Mouse (Mus musculus): ENCODE measurements around the gene Crmp1. TPM values are rescaled to one million over a fixed set of nuclear protein-coding genes. Genes with fewer than 3 reads are reported as not detected.

Crmp1 gene
- polyA plus RNA-seq, 1 experiment, result 0.11 TPM

GRCm38 (mm10) chr5:37254523-37254922 lies 12.8 kb downstream of the Crmp1 start:
- no peak overlapping the region for H3K4me3 ChIP-seq
- TF ChIP-seq MAX (IDR thresholded peaks at IDR 0.05; ENCODE audit: low read depth), result no peak
- TF ChIP-seq MYOG (IDR thresholded peaks at IDR 0.05; ENCODE audit: control insufficient read depth in 1 of 3, insufficient read depth in 1 of 3, insufficient read length in 2 of 3, low read depth in 2 of 3), result no peak
- no peaks in the 10 kb centered on the region for H3K27me3 ChIP-seq (ENCODE audit: control insufficient read depth, insufficient read depth, insufficient read length)
- no peaks in the 10 kb centered on the region for H3K36me3 ChIP-seq (ENCODE audit: control insufficient read depth, insufficient read depth)
- no peaks in the 10 kb centered on the region for H3K79me2 ChIP-seq (ENCODE audit: control insufficient read depth, insufficient read depth)
- H3ac ChIP-seq (ENCODE audit: control insufficient read depth, insufficient read length), result no peak overlapping the region
- no peak overlapping the region for H3K4me2 ChIP-seq (ENCODE audit: low read depth)

- Histone ChIP-seq H3K4me3 (no peak overlapping the region), H3K27me3 (ENCODE audit: control insufficient read depth, insufficient read depth, insufficient read length) (no peaks in the 10 kb centered on the region), H3ac (ENCODE audit: control insufficient read depth, insufficient read length) (no peak overlapping the region), H3K79me2 (ENCODE audit: control insufficient read depth, insufficient read depth) (no peaks in the 10 kb centered on the region), H3K36me3 (ENCODE audit: control insufficient read depth, insufficient read depth) (no peaks in the 10 kb centered on the region), H3K4me2 (ENCODE audit: low read depth) (no peak overlapping the region)
- no peak for TF ChIP-seq MYOD1 (IDR thresholded peaks at IDR 0.05; ENCODE audit: control insufficient read depth in 1 of 3, insufficient read length in 2 of 3, low read depth in 2 of 3)
- no peak for TF ChIP-seq SRF (IDR thresholded peaks at IDR 0.05; ENCODE audit: control insufficient read depth, insufficient read length, low read depth)
- no peak for TF ChIP-seq E2F4 (IDR thresholded peaks at IDR 0.05; ENCODE audit: insufficient read depth)
- TF ChIP-seq CEBPB (IDR thresholded peaks at IDR 0.05; ENCODE audit: insufficient read depth, poor library complexity, severe bottlenecking), result no peak
- no peak for TF ChIP-seq POLR2A (IDR thresholded peaks at IDR 0.05; ENCODE audit: insufficient read length, low read depth)
- no peak for TF ChIP-seq REST (IDR thresholded peaks at IDR 0.05; ENCODE audit: insufficient read depth, insufficient read length)
- TF ChIP-seq MYOG (IDR thresholded peaks at IDR 0.05; ENCODE audit: control insufficient read depth in 1 of 3, insufficient read depth in 1 of 3, insufficient read length in 2 of 3, low read depth in 2 of 3), result no peak
- no peak for TF ChIP-seq TCF3 (IDR thresholded peaks at IDR 0.05; ENCODE audit: insufficient read length, low read depth)
- no peak for TF ChIP-seq POLR2AphosphoS2 (IDR thresholded peaks at IDR 0.05; ENCODE audit: insufficient read length, low read depth)
- TF ChIP-seq USF1 (IDR thresholded peaks at IDR 0.05; ENCODE audit: low read depth), result no peak
- TF ChIP-seq TCF12 (IDR thresholded peaks at IDR 0.05; ENCODE audit: insufficient read depth, poor library complexity, severe bottlenecking), result no peak
- TF ChIP-seq MAX (IDR thresholded peaks at IDR 0.05; ENCODE audit: low read depth), result no peak
Observed at GRCm38 (mm10) chr5:37256823-37257222, 15.1 kb downstream of the Crmp1 start.

- Histone ChIP-seq H3K4me2 (ENCODE audit: low read depth) (no peak overlapping the region), H3ac (ENCODE audit: control insufficient read depth, insufficient read length) (no peak overlapping the region), H3K27me3 (ENCODE audit: control insufficient read depth, insufficient read depth, insufficient read length) (no peaks in the 10 kb centered on the region), H3K4me3 (no peak overlapping the region), H3K79me2 (ENCODE audit: control insufficient read depth, insufficient read depth) (no peaks in the 10 kb centered on the region), H3K36me3 (ENCODE audit: control insufficient read depth, insufficient read depth) (no peaks in the 10 kb centered on the region)
- TF ChIP-seq TCF3 (IDR thresholded peaks at IDR 0.05; ENCODE audit: insufficient read length, low read depth) (no peak), REST (IDR thresholded peaks at IDR 0.05; ENCODE audit: insufficient read depth, insufficient read length) (peak; percentile 99)
Observed at GRCm38 (mm10) chr5:37257243-37257642, 15.5 kb downstream of the Crmp1 start.

GRCm38 (mm10) chr5:37261734-37262133 lies 20.0 kb downstream of the Crmp1 start:
- Histone ChIP-seq H3ac (ENCODE audit: control insufficient read depth, insufficient read length) (no peak overlapping the region), H3K4me2 (ENCODE audit: low read depth) (no peak overlapping the region), H3K36me3 (ENCODE audit: control insufficient read depth, insufficient read depth) (no peaks in the 10 kb centered on the region), H3K4me3 (no peak overlapping the region), H3K27me3 (ENCODE audit: control insufficient read depth, insufficient read depth, insufficient read length) (no peaks in the 10 kb centered on the region), H3K79me2 (ENCODE audit: control insufficient read depth, insufficient read depth) (no peaks in the 10 kb centered on the region)
- no peak for TF ChIP-seq SRF (IDR thresholded peaks at IDR 0.05; ENCODE audit: control insufficient read depth, insufficient read length, low read depth)
- TF ChIP-seq TCF12 (IDR thresholded peaks at IDR 0.05; ENCODE audit: insufficient read depth, poor library complexity, severe bottlenecking), result no peak
- no peak for TF ChIP-seq MYOG (IDR thresholded peaks at IDR 0.05; ENCODE audit: control insufficient read depth in 1 of 3, insufficient read depth in 1 of 3, insufficient read length in 2 of 3, low read depth in 2 of 3)
- TF ChIP-seq CEBPB (IDR thresholded peaks at IDR 0.05; ENCODE audit: insufficient read depth, poor library complexity, severe bottlenecking), result no peak
- TF ChIP-seq POLR2A (IDR thresholded peaks at IDR 0.05; ENCODE audit: insufficient read length, low read depth), result no peak
- TF ChIP-seq TCF3 (IDR thresholded peaks at IDR 0.05; ENCODE audit: insufficient read length, low read depth), result no peak
- no peak for TF ChIP-seq E2F4 (IDR thresholded peaks at IDR 0.05; ENCODE audit: insufficient read depth)
- TF ChIP-seq POLR2AphosphoS2 (IDR thresholded peaks at IDR 0.05; ENCODE audit: insufficient read length, low read depth), result no peak
- no peak for TF ChIP-seq USF1 (IDR thresholded peaks at IDR 0.05; ENCODE audit: low read depth)
- TF ChIP-seq MAX (IDR thresholded peaks at IDR 0.05; ENCODE audit: low read depth), result no peak
- TF ChIP-seq MYOD1 (IDR thresholded peaks at IDR 0.05; ENCODE audit: control insufficient read depth in 1 of 3, insufficient read length in 2 of 3, low read depth in 2 of 3), result no peak
- TF ChIP-seq REST (IDR thresholded peaks at IDR 0.05; ENCODE audit: insufficient read depth, insufficient read length), result no peak

- TF ChIP-seq USF1 (IDR thresholded peaks at IDR 0.05; ENCODE audit: low read depth) (peak; percentile 72), E2F4 (IDR thresholded peaks at IDR 0.05; ENCODE audit: insufficient read depth) (no peak)
- H3K4me2 ChIP-seq (ENCODE audit: low read depth), result no peak overlapping the region
- H3K79me2 ChIP-seq (ENCODE audit: control insufficient read depth, insufficient read depth), result no peaks in the 10 kb centered on the region
- no peak overlapping the region for H3K4me3 ChIP-seq
- no peak overlapping the region for H3ac ChIP-seq (ENCODE audit: control insufficient read depth, insufficient read length)
- H3K27me3 ChIP-seq (ENCODE audit: control insufficient read depth, insufficient read depth, insufficient read length), result no peaks in the 10 kb centered on the region
- H3K36me3 ChIP-seq (ENCODE audit: control insufficient read depth, insufficient read depth), result no peaks in the 10 kb centered on the region
Observed at GRCm38 (mm10) chr5:37263816-37264215, 22.1 kb downstream of the Crmp1 start.

GRCm38 (mm10) chr5:37281021-37281420 lies 39.3 kb downstream of the Crmp1 start:
- no peaks in the 10 kb centered on the region for H3K79me2 ChIP-seq (ENCODE audit: control insufficient read depth, insufficient read depth)
- no peak overlapping the region for H3K4me3 ChIP-seq
- TF ChIP-seq POLR2A (IDR thresholded peaks at IDR 0.05; ENCODE audit: insufficient read length, low read depth), result no peak
- TF ChIP-seq POLR2AphosphoS2 (IDR thresholded peaks at IDR 0.05; ENCODE audit: insufficient read length, low read depth), result no peak
- no peak for TF ChIP-seq MYOG (IDR thresholded peaks at IDR 0.05; ENCODE audit: control insufficient read depth in 1 of 3, insufficient read depth in 1 of 3, insufficient read length in 2 of 3, low read depth in 2 of 3)
- TF ChIP-seq USF1 (IDR thresholded peaks at IDR 0.05; ENCODE audit: low read depth), result no peak
- TF ChIP-seq CEBPB (IDR thresholded peaks at IDR 0.05; ENCODE audit: insufficient read depth, poor library complexity, severe bottlenecking), result no peak
- TF ChIP-seq SRF (IDR thresholded peaks at IDR 0.05; ENCODE audit: control insufficient read depth, insufficient read length, low read depth), result no peak
- no peak for TF ChIP-seq E2F4 (IDR thresholded peaks at IDR 0.05; ENCODE audit: insufficient read depth)
- no peak for TF ChIP-seq TCF12 (IDR thresholded peaks at IDR 0.05; ENCODE audit: insufficient read depth, poor library complexity, severe bottlenecking)
- TF ChIP-seq MYOD1 (IDR thresholded peaks at IDR 0.05; ENCODE audit: control insufficient read depth in 1 of 3, insufficient read length in 2 of 3, low read depth in 2 of 3), result no peak
- no peak for TF ChIP-seq REST (IDR thresholded peaks at IDR 0.05; ENCODE audit: insufficient read depth, insufficient read length)
- TF ChIP-seq TCF3 (IDR thresholded peaks at IDR 0.05; ENCODE audit: insufficient read length, low read depth), result no peak
- TF ChIP-seq MAX (IDR thresholded peaks at IDR 0.05; ENCODE audit: low read depth), result no peak
- H3K36me3 ChIP-seq (ENCODE audit: control insufficient read depth, insufficient read depth), result no peaks in the 10 kb centered on the region
- peaks cover 22% of the 10 kb centered on the region for H3K27me3 ChIP-seq (ENCODE audit: control insufficient read depth, insufficient read depth, insufficient read length)
- H3ac ChIP-seq (ENCODE audit: control insufficient read depth, insufficient read length), result no peak overlapping the region
- no peak overlapping the region for H3K4me2 ChIP-seq (ENCODE audit: low read depth)
